Mouse (Mus musculus): ENCODE measurements around the gene Syndig1.

DNA sequence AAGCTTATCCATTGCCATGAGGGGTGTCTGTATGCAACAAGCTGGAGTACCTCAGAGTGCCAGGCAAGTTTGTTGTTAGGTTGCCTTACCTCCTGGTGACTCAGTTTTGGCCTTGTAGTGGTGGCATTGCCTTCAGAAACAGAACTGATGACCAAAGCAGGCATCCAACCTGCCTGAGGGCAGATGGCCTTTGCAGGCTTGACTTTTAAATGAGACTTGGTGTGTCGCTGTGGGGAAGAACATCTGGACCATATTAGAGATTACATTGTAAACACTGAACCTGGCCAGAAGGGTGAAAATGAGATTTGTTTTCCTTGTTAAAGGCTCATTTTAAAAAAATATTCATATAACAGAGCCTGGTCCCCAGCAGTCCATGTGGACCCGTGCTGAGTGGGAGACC, 102.1 kb downstream of the Syndig1 start:
- TF ChIP-seq CTCF (IDR thresholded peaks at IDR 0.05): no peak
- TF ChIP-seq POLR2A (IDR thresholded peaks at IDR 0.05; ENCODE audit: insufficient read depth, low read depth, low read length): no peak
- TF ChIP-seq EP300 (IDR thresholded peaks at IDR 0.05; ENCODE audit: insufficient read depth, low read depth, low read length): no peak

Measured in heart, adult 2 months (tissue).